Mouse (Mus musculus) stomach, postnatal 0 days (tissue): ENCODE results near the gene Foxn3. TPM values are rescaled to one million over a fixed set of nuclear protein-coding genes. Genes with fewer than 3 reads are reported as not detected.

ENCODE experiments used
- ATAC-seq: fragments of 200-750 bp; cut with Nextera tagmentation; 2 replicates; pipeline ENCODE4 v1.8.0; 2017; ENCODE audit not compliant: low FRiP score, low TSS enrichment
- DNase-seq: peaks from one replicate; pipeline ENCODE4 v3.0.0-alpha.2; 2016; ENCODE audit warnings: low spot score
- H3K27ac ChIP-seq: fragments of 300-500 bp; sonication (generic); replicated peaks from 2 replicates; pipeline ENCODE4 v1.5.1; 2014; ENCODE audit warnings: mild to moderate bottlenecking, control low read depth
- H3K27me3 ChIP-seq: fragments of 300-500 bp; sonication (generic); 2 replicates; pipeline ENCODE4 v1.6.1; 2014; ENCODE audit warnings: low read length; ENCODE audit not compliant: control insufficient read depth, insufficient read depth
- H3K36me3 ChIP-seq: fragments of 300-500 bp; sonication (generic); 2 replicates; pipeline ENCODE4 v1.6.1; 2014; ENCODE audit warnings: low read length, mixed read lengths; ENCODE audit not compliant: control insufficient read depth, insufficient read depth
- H3K4me1 ChIP-seq: fragments of 300-500 bp; sonication (generic); replicated peaks from 2 replicates; pipeline ENCODE4 v1.6.1; 2014; ENCODE audit warnings: antibody characterized with exemption; ENCODE audit not compliant: control insufficient read depth, insufficient read depth
- H3K4me2 ChIP-seq: fragments of 300-500 bp; sonication (generic); replicated peaks from 2 replicates; pipeline ENCODE4 v1.6.1; 2014; ENCODE audit warnings: low read depth, mild to moderate bottlenecking, control low read depth, moderate library complexity
- H3K4me3 ChIP-seq: fragments of 300-500 bp; sonication (generic); 2 replicates; pipeline ENCODE4 v1.5.1; 2014; ENCODE audit warnings: low read depth, low read length, control low read depth
- H3K9ac ChIP-seq: fragments of 300-500 bp; sonication (generic); 2 replicates; pipeline ENCODE4 v1.6.1; 2014; ENCODE audit warnings: mild to moderate bottlenecking, low read length, control low read depth, mixed read lengths
- H3K9me3 ChIP-seq: fragments of 300-500 bp; sonication (generic); 2 replicates; pipeline ENCODE4 v1.6.1; 2016; ENCODE audit warnings: low read length; ENCODE audit not compliant: control insufficient read depth
- CTCF ChIP-seq: IDR thresholded peaks from 2 replicates; pipeline ENCODE4 v1.5.1; 2016; ENCODE audit warnings: antibody characterized with exemption, low read depth, mild to moderate bottlenecking, moderate library complexity
- EP300 ChIP-seq: optimal IDR thresholded peaks from 2 replicates; pipeline ENCODE3; 2016; ENCODE audit warnings: antibody characterized with exemption
- WGBS: fragments of 180-500 bp; shearing (Covaris S2); extraction: QIAGEN DNeasy Blood & Tissue Kit; methylation state at CpG from one replicate; pipeline ENCODE4 v1.1.7; 2014; 5-methylcytosine and 5-hydroxymethylcytosine counted together
- polyA plus RNA-seq: library from polyadenylated mRNA; unstranded; fragments of >200 nt; fragmentation: Nextera tagmentation; extraction: Ambion mirVana; gene quantifications from 2 replicates; pipeline ENCODE4 v1.2.1, GENCODE M21; 2015

The Foxn3 gene
- polyA plus RNA-seq, 1 experiment from 2014 or later, result 40.1 TPM

DNA sequence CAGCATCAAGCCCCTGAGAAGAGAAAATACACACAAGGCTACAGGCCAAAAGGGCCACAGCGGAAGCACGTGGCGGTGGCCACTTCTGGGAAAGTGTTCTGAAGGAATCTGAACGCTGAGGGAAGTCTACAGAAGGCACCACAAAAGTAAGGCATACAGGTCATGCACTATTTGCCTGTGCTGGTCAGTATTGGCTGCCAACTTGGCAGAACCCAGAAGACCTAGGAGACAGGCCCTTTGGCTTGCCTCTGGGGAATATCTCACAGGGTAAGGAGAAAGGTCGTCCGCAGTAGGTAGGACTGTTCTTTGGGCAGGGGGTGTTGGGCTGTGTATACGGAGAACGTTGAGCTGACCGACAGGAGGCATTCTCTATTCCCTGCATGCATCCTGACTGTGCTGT, 355.1 kb downstream of the Foxn3 start:
- no peak overlapping the region for H3K27ac ChIP-seq
- TF ChIP-seq EP300, result no peak
- TF ChIP-seq CTCF, result no peak
- ATAC-seq, result no peak

DNA sequence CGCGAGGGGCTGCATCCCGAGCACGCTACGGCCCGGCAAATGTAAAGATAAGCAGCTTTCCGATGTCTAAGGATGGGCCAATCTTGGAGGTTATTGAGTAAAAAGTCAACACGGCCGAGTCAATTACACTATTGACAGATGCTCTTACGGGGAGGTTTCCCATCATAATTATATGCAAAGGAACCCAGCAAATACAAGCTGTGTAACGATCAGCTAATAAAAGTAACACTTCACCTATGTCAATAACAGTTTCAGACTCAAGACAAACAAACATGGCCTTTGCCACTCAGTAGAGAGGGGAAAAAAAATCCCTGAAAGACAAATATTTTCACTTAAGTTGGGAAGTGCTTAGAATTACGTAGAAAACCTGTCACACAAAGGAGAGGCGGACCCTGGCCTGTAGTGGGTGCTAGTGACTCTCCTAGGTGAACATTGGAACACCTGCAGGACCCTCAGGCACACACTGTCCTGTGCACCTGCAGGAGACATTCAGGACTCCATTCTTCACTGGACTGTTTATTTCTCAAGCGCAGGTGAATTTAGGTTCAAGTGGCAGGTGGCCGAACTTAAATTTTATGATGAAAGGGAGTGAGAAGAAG, 356.3 kb downstream of the Foxn3 start:
- Histone ChIP-seq H3K27me3 (no peaks in the 10 kb centered on the region), H3K4me1 (no peaks in the 10 kb centered on the region), H3K9ac (no peak overlapping the region), H3K4me2 (no peak overlapping the region), H3K4me3 (no peak overlapping the region), H3K36me3 (no peaks in the 10 kb centered on the region; the same call in 1 of the 2 replicates), H3K27ac (no peak overlapping the region), H3K9me3 (no peaks in the 10 kb centered on the region)
- TF ChIP-seq EP300, result no peak
- TF ChIP-seq CTCF, result peak; percentile 37
- 62% methylated on average over 15 of the region's 15 CpGs for WGBS
- ATAC-seq (peak; percentile 35; the same call in 1 of the 2 replicates), DNase-seq (no peak)

More for the DNA sequence above, 355.1 kb downstream of the Foxn3 start:
- H3K36me3 ChIP-seq, result no peaks in the 10 kb centered on the region; the same call in 1 of the 2 replicates
- H3K4me3 ChIP-seq, result no peak overlapping the region
- no peaks in the 10 kb centered on the region for H3K27me3 ChIP-seq
- no peaks in the 10 kb centered on the region for H3K9me3 ChIP-seq
- H3K4me1 ChIP-seq, result no peaks in the 10 kb centered on the region
- no peak for DNase-seq
- H3K4me2 ChIP-seq, result no peak overlapping the region
- no peak overlapping the region for H3K9ac ChIP-seq
- 78% methylated on average over 9 of the region's 9 CpGs for WGBS

DNA sequence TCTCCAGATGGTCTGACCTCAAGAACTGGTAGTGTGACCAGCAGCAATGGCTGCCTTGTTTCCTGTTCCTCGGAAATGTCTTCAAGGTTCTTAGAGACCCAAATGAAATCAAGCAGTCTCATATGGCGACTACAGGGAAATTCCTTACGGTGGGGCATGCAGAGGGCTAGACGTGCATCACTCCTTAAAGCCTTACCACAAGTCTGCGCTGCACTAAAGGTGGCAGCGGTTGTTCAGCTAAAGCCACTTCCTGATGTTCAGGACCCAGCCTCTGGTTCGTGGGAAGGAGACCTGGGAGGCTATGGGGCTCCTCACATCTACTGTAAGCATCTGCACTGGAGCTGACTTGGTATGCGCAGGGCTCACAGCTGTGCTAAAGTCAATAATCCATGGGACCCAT, 357.6 kb downstream of the Foxn3 start:
- H3K9me3 ChIP-seq, result no peaks in the 10 kb centered on the region
- no peaks in the 10 kb centered on the region for H3K4me1 ChIP-seq
- DNase-seq, result no peak
- H3K4me3 ChIP-seq, result no peak overlapping the region
- H3K4me2 ChIP-seq, result no peak overlapping the region
- TF ChIP-seq EP300 (no peak), CTCF (no peak)
- WGBS, result 90% methylated on average over 8 of the region's 8 CpGs
- no peak for ATAC-seq
- H3K9ac ChIP-seq, result no peak overlapping the region
- H3K36me3 ChIP-seq, result no peaks in the 10 kb centered on the region; the same call in 1 of the 2 replicates
- no peaks in the 10 kb centered on the region for H3K27me3 ChIP-seq
- H3K27ac ChIP-seq, result no peak overlapping the region

DNA sequence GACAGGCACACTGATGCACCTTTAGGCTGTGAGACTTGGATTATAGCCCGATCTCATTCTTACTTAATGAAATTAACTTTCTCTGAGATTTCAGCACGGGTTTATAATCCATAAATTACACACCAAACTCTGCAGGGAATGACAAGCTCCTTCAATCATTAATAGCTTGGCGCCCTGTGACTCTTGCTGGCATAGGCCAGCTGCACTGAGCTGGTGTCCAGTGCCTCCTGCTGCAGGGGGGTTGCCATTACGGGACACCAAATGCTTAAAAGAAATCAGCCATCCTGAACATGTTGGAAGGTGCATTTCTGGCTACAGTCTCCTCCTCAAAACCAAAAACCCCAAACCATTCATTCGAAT, 364.3 kb downstream of the Foxn3 start:
- no peak overlapping the region for H3K27ac ChIP-seq
- no peak overlapping the region for H3K4me3 ChIP-seq
- H3K4me2 ChIP-seq, result no peak overlapping the region
- H3K9ac ChIP-seq, result no peak overlapping the region
- no peak for ATAC-seq
- TF ChIP-seq EP300 (no peak), CTCF (peak; percentile 53)
- no peaks in the 10 kb centered on the region for H3K36me3 ChIP-seq
- no peaks in the 10 kb centered on the region for H3K4me1 ChIP-seq
- no peaks in the 10 kb centered on the region for H3K9me3 ChIP-seq
- no peaks in the 10 kb centered on the region for H3K27me3 ChIP-seq
- 79% methylated on average over 5 of the region's 5 CpGs for WGBS
- DNase-seq, result no peak

DNA sequence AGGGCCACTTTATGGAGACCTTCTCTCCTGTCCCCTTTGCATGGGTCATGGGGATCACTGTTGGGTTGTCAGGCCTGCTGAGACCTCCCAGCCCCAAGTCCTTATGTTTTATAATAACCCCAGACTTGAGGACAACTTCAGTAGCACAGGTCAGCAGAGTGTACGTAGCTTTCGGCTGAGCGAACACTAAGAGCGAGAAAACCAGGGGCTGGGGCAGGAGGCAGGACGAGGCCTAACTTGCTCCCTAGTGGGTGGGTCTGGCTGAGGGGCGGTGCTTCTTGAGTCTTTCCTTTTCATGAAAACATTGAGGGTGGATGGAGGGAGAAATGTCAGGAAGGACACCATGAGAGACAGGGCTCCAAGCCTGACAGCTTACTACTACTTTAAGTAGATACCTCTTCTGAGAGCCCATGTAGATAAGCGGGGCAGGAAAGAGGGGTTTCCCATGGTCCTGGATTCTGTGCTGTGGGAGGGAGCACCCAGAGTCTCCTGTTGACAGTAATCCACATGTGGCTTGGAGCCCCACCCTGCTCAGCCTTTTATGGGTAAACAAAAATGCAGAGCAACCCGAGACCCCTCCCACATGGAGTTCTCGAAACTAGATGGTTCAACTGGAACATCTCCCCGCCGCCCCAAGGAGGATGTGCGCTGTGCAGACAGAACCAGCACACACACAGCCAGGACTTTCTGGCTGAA, 364.8 kb downstream of the Foxn3 start:
- ATAC-seq, result no peak
- 68% methylated on average over 12 of the region's 12 CpGs for WGBS

DNA sequence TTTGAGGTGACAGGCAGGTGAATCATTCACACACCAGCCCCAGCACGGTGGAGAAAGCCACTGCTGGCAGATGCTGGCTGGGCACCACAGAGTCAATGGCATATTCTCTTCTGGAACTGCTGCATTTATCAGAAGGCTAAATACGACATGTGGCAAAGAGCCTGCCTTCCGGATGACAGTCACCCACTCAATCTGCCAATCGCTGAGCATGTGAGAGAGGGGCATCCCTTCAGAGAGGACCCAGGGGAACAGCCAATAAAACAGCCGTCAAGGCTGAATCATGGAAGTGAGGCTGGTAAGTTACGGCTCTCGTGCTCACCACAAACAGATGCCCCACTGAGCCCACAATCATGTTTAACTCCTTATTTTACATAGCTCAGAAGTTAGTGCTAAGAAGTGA, 366.4 kb downstream of the Foxn3 start:
- DNase-seq (no peak), ATAC-seq (no peak)
- no peak overlapping the region for H3K9ac ChIP-seq
- H3K9me3 ChIP-seq, result no peaks in the 10 kb centered on the region
- H3K27me3 ChIP-seq, result no peaks in the 10 kb centered on the region
- WGBS, result 86% methylated on average over 7 of the region's 7 CpGs
- H3K36me3 ChIP-seq, result no peaks in the 10 kb centered on the region
- H3K4me2 ChIP-seq, result no peak overlapping the region
- H3K27ac ChIP-seq, result no peak overlapping the region
- H3K4me3 ChIP-seq, result no peak overlapping the region
- no peaks in the 10 kb centered on the region for H3K4me1 ChIP-seq
- TF ChIP-seq CTCF (no peak), EP300 (no peak)

More for the DNA sequence above, 364.8 kb downstream of the Foxn3 start:
- H3K9ac ChIP-seq, result no peak overlapping the region
- DNase-seq, result no peak
- H3K4me2 ChIP-seq, result no peak overlapping the region
- no peak overlapping the region for H3K4me3 ChIP-seq
- H3K27me3 ChIP-seq, result no peaks in the 10 kb centered on the region
- H3K27ac ChIP-seq, result no peak overlapping the region
- no peaks in the 10 kb centered on the region for H3K9me3 ChIP-seq
- no peaks in the 10 kb centered on the region for H3K36me3 ChIP-seq
- no peak for TF ChIP-seq CTCF
- no peak for TF ChIP-seq EP300
- H3K4me1 ChIP-seq, result no peaks in the 10 kb centered on the region
